Mouse (Mus musculus): ENCODE measurements around the gene Tspan3. TPM values are rescaled to one million over a fixed set of nuclear protein-coding genes. Genes with fewer than 3 reads are reported as not detected.

Tspan3 gene
- polyA plus RNA-seq, 1 experiment: 135 TPM

- no peak for TF ChIP-seq TCF3 (IDR thresholded peaks at IDR 0.05; ENCODE audit: insufficient read length, low read depth)
- H3K36me3 ChIP-seq (ENCODE audit: control insufficient read depth, insufficient read depth): no peaks in the 10 kb centered on the region
- H3K4me3 ChIP-seq: no peak overlapping the region
- no peak overlapping the region for H3K4me2 ChIP-seq (ENCODE audit: low read depth)
- no peak overlapping the region for H3ac ChIP-seq (ENCODE audit: control insufficient read depth, insufficient read length)
- no peaks in the 10 kb centered on the region for H3K27me3 ChIP-seq (ENCODE audit: control insufficient read depth, insufficient read depth, insufficient read length)
- H3K79me2 ChIP-seq (ENCODE audit: control insufficient read depth, insufficient read depth): no peaks in the 10 kb centered on the region
These were observed 47.2 kb downstream of the Tspan3 start for GRCm38 (mm10) chr9:56118091-56118490.

GRCm38 (mm10) chr9:56108174-56108573 lies 57.1 kb downstream of the Tspan3 start:
- TF ChIP-seq TCF12 (IDR thresholded peaks at IDR 0.05; ENCODE audit: insufficient read depth, poor library complexity, severe bottlenecking) (no peak), SRF (IDR thresholded peaks at IDR 0.05; ENCODE audit: control insufficient read depth, insufficient read length, low read depth) (no peak), POLR2AphosphoS2 (IDR thresholded peaks at IDR 0.05; ENCODE audit: insufficient read length, low read depth) (no peak), CEBPB (IDR thresholded peaks at IDR 0.05; ENCODE audit: insufficient read depth, poor library complexity, severe bottlenecking) (no peak), TCF3 (IDR thresholded peaks at IDR 0.05; ENCODE audit: insufficient read length, low read depth) (no peak), MAX (IDR thresholded peaks at IDR 0.05; ENCODE audit: low read depth) (no peak), REST (IDR thresholded peaks at IDR 0.05; ENCODE audit: insufficient read depth, insufficient read length) (no peak), USF1 (IDR thresholded peaks at IDR 0.05; ENCODE audit: low read depth) (no peak), MYOG (IDR thresholded peaks at IDR 0.05; ENCODE audit: control insufficient read depth in 1 of 3, insufficient read depth in 1 of 3, insufficient read length in 2 of 3, low read depth in 2 of 3) (no peak), POLR2A (IDR thresholded peaks at IDR 0.05; ENCODE audit: insufficient read length, low read depth) (no peak), E2F4 (IDR thresholded peaks at IDR 0.05; ENCODE audit: insufficient read depth) (no peak), MYOD1 (IDR thresholded peaks at IDR 0.05; ENCODE audit: control insufficient read depth in 1 of 3, insufficient read length in 2 of 3, low read depth in 2 of 3) (no peak)

GRCm38 (mm10) chr9:56107527-56107926 lies 57.8 kb downstream of the Tspan3 start:
- no peak overlapping the region for H3ac ChIP-seq (ENCODE audit: control insufficient read depth, insufficient read length)
- no peaks in the 10 kb centered on the region for H3K79me2 ChIP-seq (ENCODE audit: control insufficient read depth, insufficient read depth)
- TF ChIP-seq USF1 (IDR thresholded peaks at IDR 0.05; ENCODE audit: low read depth): no peak
- no peak for TF ChIP-seq POLR2A (IDR thresholded peaks at IDR 0.05; ENCODE audit: insufficient read length, low read depth)
- no peak for TF ChIP-seq MAX (IDR thresholded peaks at IDR 0.05; ENCODE audit: low read depth)
- TF ChIP-seq MYOG (IDR thresholded peaks at IDR 0.05; ENCODE audit: control insufficient read depth in 1 of 3, insufficient read depth in 1 of 3, insufficient read length in 2 of 3, low read depth in 2 of 3): peak in 1 of 3 experiments; percentile 15
- no peak for TF ChIP-seq REST (IDR thresholded peaks at IDR 0.05; ENCODE audit: insufficient read depth, insufficient read length)
- no peak for TF ChIP-seq POLR2AphosphoS2 (IDR thresholded peaks at IDR 0.05; ENCODE audit: insufficient read length, low read depth)
- TF ChIP-seq MYOD1 (IDR thresholded peaks at IDR 0.05; ENCODE audit: control insufficient read depth in 1 of 3, insufficient read length in 2 of 3, low read depth in 2 of 3): peak in 1 of 3 experiments; percentile 21
- TF ChIP-seq TCF3 (IDR thresholded peaks at IDR 0.05; ENCODE audit: insufficient read length, low read depth): no peak
- no peak for TF ChIP-seq E2F4 (IDR thresholded peaks at IDR 0.05; ENCODE audit: insufficient read depth)
- no peak for TF ChIP-seq SRF (IDR thresholded peaks at IDR 0.05; ENCODE audit: control insufficient read depth, insufficient read length, low read depth)
- TF ChIP-seq TCF12 (IDR thresholded peaks at IDR 0.05; ENCODE audit: insufficient read depth, poor library complexity, severe bottlenecking): no peak
- no peak for TF ChIP-seq CEBPB (IDR thresholded peaks at IDR 0.05; ENCODE audit: insufficient read depth, poor library complexity, severe bottlenecking)
- no peaks in the 10 kb centered on the region for H3K27me3 ChIP-seq (ENCODE audit: control insufficient read depth, insufficient read depth, insufficient read length)
- H3K4me2 ChIP-seq (ENCODE audit: low read depth): peak overlapping the region; percentile 56
- H3K36me3 ChIP-seq (ENCODE audit: control insufficient read depth, insufficient read depth): no peaks in the 10 kb centered on the region
- H3K4me3 ChIP-seq: no peak overlapping the region

More at GRCm38 (mm10) chr9:56108174-56108573, 57.1 kb downstream of the Tspan3 start:
- H3K4me2 ChIP-seq (ENCODE audit: low read depth): peak overlapping the region; percentile 56
- no peaks in the 10 kb centered on the region for H3K27me3 ChIP-seq (ENCODE audit: control insufficient read depth, insufficient read depth, insufficient read length)
- H3ac ChIP-seq (ENCODE audit: control insufficient read depth, insufficient read length): no peak overlapping the region
- H3K36me3 ChIP-seq (ENCODE audit: control insufficient read depth, insufficient read depth): no peaks in the 10 kb centered on the region
- H3K4me3 ChIP-seq: no peak overlapping the region
- H3K79me2 ChIP-seq (ENCODE audit: control insufficient read depth, insufficient read depth): no peaks in the 10 kb centered on the region

- Histone ChIP-seq H3K79me2 (ENCODE audit: control insufficient read depth, insufficient read depth) (no peaks in the 10 kb centered on the region), H3K36me3 (ENCODE audit: control insufficient read depth, insufficient read depth) (no peaks in the 10 kb centered on the region), H3K4me3 (no peak overlapping the region)
These were observed 58.8 kb downstream of the Tspan3 start for GRCm38 (mm10) chr9:56106274-56107072.

GRCm38 (mm10) chr9:56104921-56105320 lies 60.4 kb downstream of the Tspan3 start:
- Histone ChIP-seq H3K36me3 (ENCODE audit: control insufficient read depth, insufficient read depth) (no peaks in the 10 kb centered on the region), H3ac (ENCODE audit: control insufficient read depth, insufficient read length) (no peak overlapping the region), H3K27me3 (ENCODE audit: control insufficient read depth, insufficient read depth, insufficient read length) (no peaks in the 10 kb centered on the region), H3K4me2 (ENCODE audit: low read depth) (no peak overlapping the region), H3K4me3 (no peak overlapping the region), H3K79me2 (ENCODE audit: control insufficient read depth, insufficient read depth) (no peaks in the 10 kb centered on the region)
- TF ChIP-seq SRF (IDR thresholded peaks at IDR 0.05; ENCODE audit: control insufficient read depth, insufficient read length, low read depth) (no peak), MAX (IDR thresholded peaks at IDR 0.05; ENCODE audit: low read depth) (no peak), MYOD1 (IDR thresholded peaks at IDR 0.05; ENCODE audit: control insufficient read depth in 1 of 3, insufficient read length in 2 of 3, low read depth in 2 of 3) (peak in 1 of 3 experiments; percentile 28), POLR2A (IDR thresholded peaks at IDR 0.05; ENCODE audit: insufficient read length, low read depth) (no peak), POLR2AphosphoS2 (IDR thresholded peaks at IDR 0.05; ENCODE audit: insufficient read length, low read depth) (no peak), E2F4 (IDR thresholded peaks at IDR 0.05; ENCODE audit: insufficient read depth) (no peak), REST (IDR thresholded peaks at IDR 0.05; ENCODE audit: insufficient read depth, insufficient read length) (no peak)

More at GRCm38 (mm10) chr9:56106274-56107072, 58.8 kb downstream of the Tspan3 start:
- TF ChIP-seq POLR2AphosphoS2 (IDR thresholded peaks at IDR 0.05; ENCODE audit: insufficient read length, low read depth) (no peak), USF1 (IDR thresholded peaks at IDR 0.05; ENCODE audit: low read depth) (no peak), MYOD1 (IDR thresholded peaks at IDR 0.05; ENCODE audit: control insufficient read depth in 1 of 3, insufficient read length in 2 of 3, low read depth in 2 of 3) (peak in 1 of 3 experiments; percentile 31), MYOG (IDR thresholded peaks at IDR 0.05; ENCODE audit: control insufficient read depth in 1 of 3, insufficient read depth in 1 of 3, insufficient read length in 2 of 3, low read depth in 2 of 3) (peak in 1 of 3 experiments; percentile 27), MAX (IDR thresholded peaks at IDR 0.05; ENCODE audit: low read depth) (no peak)
- Histone ChIP-seq H3K4me2 (ENCODE audit: low read depth) (no peak overlapping the region), H3ac (ENCODE audit: control insufficient read depth, insufficient read length) (no peak overlapping the region), H3K27me3 (ENCODE audit: control insufficient read depth, insufficient read depth, insufficient read length) (no peaks in the 10 kb centered on the region)
